Mouse (Mus musculus): ENCODE data around the gene Frmd4a.

Gene Frmd4a

GRCm38 (mm10) chr2:4449860-4450480 is 432.5 kb downstream of the Frmd4a start:
- no peak for DNase-seq

- peak; percentile 2 to 8 for DNase-seq
These were observed 435.3 kb downstream of the Frmd4a start for GRCm38 (mm10) chr2:4452590-4453400.

- no peak for DNase-seq
These were observed 437.8 kb downstream of the Frmd4a start for GRCm38 (mm10) chr2:4455097-4456025.

GRCm38 (mm10) chr2:4460897-4461296 is 443.4 kb downstream of the Frmd4a start:
- no peak for DNase-seq

- DNase-seq: no peak
These were observed 444.0 kb downstream of the Frmd4a start for GRCm38 (mm10) chr2:4461514-4461913.

GRCm38 (mm10) chr2:4462480-4462879 is 445.0 kb downstream of the Frmd4a start:
- no peak for DNase-seq

- DNase-seq: no peak
These were observed 448.6 kb downstream of the Frmd4a start for GRCm38 (mm10) chr2:4466084-4466483.

- no peak for DNase-seq
These were observed 449.8 kb downstream of the Frmd4a start for GRCm38 (mm10) chr2:4467314-4467713.

GRCm38 (mm10) chr2:4472760-4473480 is 455.4 kb downstream of the Frmd4a start:
- DNase-seq: no peak

- DNase-seq: no peak
These were observed 456.5 kb downstream of the Frmd4a start for GRCm38 (mm10) chr2:4473866-4474538.

GRCm38 (mm10) chr2:4474539-4474937 is 457.0 kb downstream of the Frmd4a start:
- DNase-seq: no peak

GRCm38 (mm10) chr2:4475991-4476390 is 458.5 kb downstream of the Frmd4a start:
- DNase-seq: no peak

- no peak for DNase-seq
These were observed 459.1 kb downstream of the Frmd4a start for GRCm38 (mm10) chr2:4476608-4477007.

GRCm38 (mm10) chr2:4477311-4477710 is 459.8 kb downstream of the Frmd4a start:
- DNase-seq: no peak

- DNase-seq: no peak
These were observed 462.7 kb downstream of the Frmd4a start for GRCm38 (mm10) chr2:4480180-4480579.

GRCm38 (mm10) chr2:4481154-4481553 is 463.6 kb downstream of the Frmd4a start:
- no peak for DNase-seq

GRCm38 (mm10) chr2:4486185-4486584 is 468.7 kb downstream of the Frmd4a start:
- no peak for DNase-seq

- no peak for DNase-seq
These were observed 469.8 kb downstream of the Frmd4a start for GRCm38 (mm10) chr2:4487280-4487679.

- DNase-seq: no peak
These were observed 473.3 kb downstream of the Frmd4a start for GRCm38 (mm10) chr2:4490845-4491244.

- DNase-seq: peak in 1 of 2 experiments; percentile 38
These were observed 475.3 kb downstream of the Frmd4a start for GRCm38 (mm10) chr2:4492485-4493481.

- no peak for DNase-seq
These were observed 477.0 kb downstream of the Frmd4a start for GRCm38 (mm10) chr2:4494478-4494877.
